Mouse (Mus musculus): ENCODE results near the gene Rexo1.
A peak's percentile ranks its signal among the peaks of the same experiment; 100 is the strongest.

DNA sequence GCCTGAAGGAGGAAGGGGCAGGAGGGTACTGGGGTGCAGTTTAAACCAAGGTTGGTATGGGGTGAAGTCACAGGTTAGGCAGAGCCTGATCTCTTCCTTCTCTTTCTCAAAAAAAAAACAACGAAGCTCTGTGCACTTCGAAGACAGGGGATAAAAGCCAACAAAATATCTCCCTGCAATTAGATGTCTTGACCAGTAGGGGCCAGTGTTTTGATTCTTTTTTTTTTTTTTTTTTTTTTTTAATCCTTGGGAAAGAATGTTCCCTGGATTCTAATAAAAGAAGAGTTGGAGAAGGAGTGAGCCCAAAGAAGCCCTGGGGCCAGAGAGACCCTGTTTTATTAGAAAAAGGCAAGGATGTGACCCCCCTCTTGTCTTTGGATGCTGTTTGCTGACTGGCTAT, 42.1 kb downstream of the Rexo1 start:
- TF ChIP-seq GATA1 (IDR thresholded peaks at IDR 0.05; ENCODE audit: borderline replicate concordance, low read length) (no peak), CTCF (IDR thresholded peaks at IDR 0.05; ENCODE audit: low read depth, low read length) (peak; percentile 18; the same call in 1 of the 2 replicates), POLR2AphosphoS5 (IDR thresholded peaks at IDR 0.05; ENCODE audit: insufficient replicate concordance, low read depth, low read length) (no peak), TAL1 (conservative IDR thresholded peaks at IDR 0.05; ENCODE audit: low read depth, low read length) (no peak)

All from G1E (cell line).